Mouse (Mus musculus): Measurements from ENCODE around the gene Hpf1. TPM values are rescaled to one million over a fixed set of nuclear protein-coding genes. Genes with fewer than 3 reads are reported as not detected.

Gene Hpf1
- polyA plus RNA-seq, 1 experiment from 2014 or later, result 42.4 TPM

DNA sequence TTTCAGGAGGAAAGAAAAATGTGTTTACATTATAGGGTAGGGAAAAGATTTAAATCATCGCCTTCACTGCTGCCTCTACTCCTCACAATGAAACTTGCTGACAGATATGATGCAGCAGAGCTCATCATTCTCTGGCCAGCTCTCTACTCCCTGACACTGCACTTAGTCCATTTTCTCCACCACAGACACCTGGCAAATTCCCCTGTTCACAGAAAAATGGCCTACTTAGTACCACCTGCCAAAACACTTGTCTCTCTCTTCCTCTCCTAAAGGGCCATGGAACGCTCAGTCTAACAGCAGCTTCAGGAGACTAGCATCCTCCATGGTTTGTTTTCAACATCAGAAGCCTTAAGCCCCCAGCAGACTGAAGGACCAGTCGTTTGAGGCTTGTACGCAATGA, 61.1 kb downstream of the Hpf1 start:
- Histone ChIP-seq H3K4me2 (replicated peaks; ENCODE audit: low read depth) (no peak overlapping the region), H3K27me3 (replicated peaks; ENCODE audit: control insufficient read depth, insufficient read depth, low read length) (no peaks in the 10 kb centered on the region), H3K9ac (ENCODE audit: low read depth, low read length) (no peak overlapping the region), H3K4me1 (replicated peaks; ENCODE audit: control insufficient read depth, insufficient read depth, low read length) (0 out of 2 replicates have a peak, but pooled peaks cover 4% of the 10 kb centered on the region), H3K4me3 (ENCODE audit: low read depth, low read length) (no peak overlapping the region), H3K27ac (ENCODE audit: low read depth, low read length) (no peak overlapping the region), H3K36me3 (ENCODE audit: control insufficient read depth, insufficient read depth) (no peaks in the 10 kb centered on the region), H3K9me3 (ENCODE audit: control insufficient read depth) (no peaks in the 10 kb centered on the region)
- no peak for TF ChIP-seq CTCF (IDR thresholded peaks at IDR 0.05; ENCODE audit: low read depth)
- ATAC-seq, result no peak
- WGBS, result 67% methylated on average over 4 of the region's 4 CpGs

DNA sequence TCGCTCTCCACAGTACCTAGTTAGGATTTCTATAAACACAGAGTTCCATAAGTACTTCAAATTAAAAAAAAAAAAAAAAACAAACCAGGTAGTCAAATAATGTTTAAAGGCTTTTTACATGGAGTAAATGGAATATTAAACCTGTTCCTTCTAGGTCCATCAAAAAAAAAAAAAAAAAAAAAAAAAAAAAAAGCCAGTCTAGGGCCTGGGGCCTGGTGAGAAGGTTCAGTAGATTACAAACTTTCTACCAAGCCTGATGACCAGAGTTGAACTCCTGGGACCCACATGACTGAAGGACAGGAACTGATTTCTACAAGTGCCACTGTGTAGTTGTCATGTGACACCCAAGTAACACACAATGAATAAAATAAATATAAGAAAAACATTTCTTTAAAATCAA, 61.5 kb downstream of the Hpf1 start:
- no peak for TF ChIP-seq CTCF (IDR thresholded peaks at IDR 0.05; ENCODE audit: low read depth)
- ATAC-seq, result no peak
- 97% methylated on average over 1 of the region's 1 CpGs for whole genome bisulfite sequencing
- Histone ChIP-seq H3K4me1 (replicated peaks; ENCODE audit: control insufficient read depth, insufficient read depth, low read length) (0 out of 2 replicates have a peak, but pooled peaks cover 4% of the 10 kb centered on the region), H3K9me3 (ENCODE audit: control insufficient read depth) (no peaks in the 10 kb centered on the region), H3K9ac (ENCODE audit: low read depth, low read length) (no peak overlapping the region), H3K4me2 (replicated peaks; ENCODE audit: low read depth) (no peak overlapping the region), H3K27me3 (replicated peaks; ENCODE audit: control insufficient read depth, insufficient read depth, low read length) (no peaks in the 10 kb centered on the region), H3K27ac (ENCODE audit: low read depth, low read length) (no peak overlapping the region), H3K36me3 (ENCODE audit: control insufficient read depth, insufficient read depth) (no peaks in the 10 kb centered on the region), H3K4me3 (ENCODE audit: low read depth, low read length) (no peak overlapping the region)

DNA sequence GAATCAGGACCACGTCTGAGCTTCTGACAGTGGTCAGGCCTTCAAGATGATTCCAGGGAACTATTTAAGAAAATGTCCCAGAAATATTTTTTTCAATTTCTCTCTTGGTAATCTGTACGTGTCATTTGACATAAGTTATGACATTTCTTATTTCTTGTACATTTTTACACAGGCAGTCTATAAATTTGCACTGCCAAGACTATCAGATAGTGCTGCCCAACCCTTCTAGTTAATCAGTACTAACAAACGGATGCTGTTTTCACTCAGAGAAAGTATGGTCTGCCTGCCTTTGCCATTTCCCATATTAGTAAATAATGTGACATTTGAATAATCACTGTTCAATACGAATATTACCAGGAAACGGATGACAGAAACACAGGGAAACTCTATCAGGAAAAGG, 62.6 kb downstream of the Hpf1 start:
- peak overlapping the region; percentile 24; the same call in 1 of the 2 replicates for H3K27ac ChIP-seq (ENCODE audit: low read depth, low read length)
- no peak overlapping the region for H3K4me3 ChIP-seq (ENCODE audit: low read depth, low read length)
- WGBS, result 32% methylated on average over 5 of the region's 5 CpGs
- ATAC-seq, result no peak
- H3K9ac ChIP-seq (ENCODE audit: low read depth, low read length), result no peak overlapping the region
- no peaks in the 10 kb centered on the region for H3K36me3 ChIP-seq (ENCODE audit: control insufficient read depth, insufficient read depth)
- H3K4me2 ChIP-seq (replicated peaks; ENCODE audit: low read depth), result no peak overlapping the region
- H3K9me3 ChIP-seq (ENCODE audit: control insufficient read depth), result no peaks in the 10 kb centered on the region
- 0 out of 2 replicates have a peak, but pooled peaks cover 4% of the 10 kb centered on the region for H3K4me1 ChIP-seq (replicated peaks; ENCODE audit: control insufficient read depth, insufficient read depth, low read length)
- TF ChIP-seq CTCF (IDR thresholded peaks at IDR 0.05; ENCODE audit: low read depth), result no peak
- H3K27me3 ChIP-seq (replicated peaks; ENCODE audit: control insufficient read depth, insufficient read depth, low read length), result no peaks in the 10 kb centered on the region

DNA sequence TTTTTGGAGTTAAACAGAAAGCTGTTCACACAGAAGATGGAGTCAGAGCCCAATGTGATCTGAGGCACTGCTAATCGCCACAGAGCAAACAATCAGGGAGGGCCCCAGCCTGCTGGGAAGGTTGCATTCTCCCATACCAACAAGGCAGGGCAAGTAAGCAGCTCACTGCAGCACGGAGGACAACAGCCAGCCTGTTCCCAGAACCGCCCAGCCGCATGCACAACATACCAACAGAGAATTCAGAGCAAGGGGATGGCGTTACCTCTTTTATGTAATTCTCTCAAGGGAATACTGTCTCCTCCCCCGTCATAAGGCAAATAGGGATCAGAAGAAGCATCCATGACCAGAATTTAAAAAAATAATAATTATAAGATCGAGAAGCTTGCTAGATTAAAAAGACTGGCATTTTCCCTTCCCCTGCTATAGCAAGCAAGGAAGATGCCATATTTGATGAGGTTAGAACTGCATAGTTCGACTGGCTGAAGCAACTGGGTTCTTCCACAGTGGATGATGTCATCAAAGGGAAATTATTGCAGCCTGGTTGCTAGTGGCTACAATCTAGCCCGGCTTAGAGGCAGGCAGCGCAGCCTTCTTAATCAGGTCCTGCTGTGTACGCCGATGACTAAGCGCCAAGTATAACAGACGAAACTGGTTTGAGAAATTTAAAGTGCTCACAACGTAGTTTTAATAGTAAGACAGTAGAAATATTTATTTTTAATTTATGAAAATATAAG, 64.2 kb downstream of the Hpf1 start:
- H3K4me2 ChIP-seq (replicated peaks; ENCODE audit: low read depth), result peak overlapping the region; percentile 57
- no peaks in the 10 kb centered on the region for H3K27me3 ChIP-seq (replicated peaks; ENCODE audit: control insufficient read depth, insufficient read depth, low read length)
- H3K9me3 ChIP-seq (ENCODE audit: control insufficient read depth), result no peaks in the 10 kb centered on the region
- H3K9ac ChIP-seq (ENCODE audit: low read depth, low read length), result no peak overlapping the region
- 4% methylated on average over 15 of the region's 15 CpGs for WGBS
- no peak for TF ChIP-seq CTCF (IDR thresholded peaks at IDR 0.05; ENCODE audit: low read depth)
- peak; percentile 87 for ATAC-seq
- peak overlapping the region; percentile 15 for H3K27ac ChIP-seq (ENCODE audit: low read depth, low read length)
- H3K36me3 ChIP-seq (ENCODE audit: control insufficient read depth, insufficient read depth), result no peaks in the 10 kb centered on the region
- H3K4me1 ChIP-seq (replicated peaks; ENCODE audit: control insufficient read depth, insufficient read depth, low read length), result 0 out of 2 replicates have a peak, but pooled peaks cover 4% of the 10 kb centered on the region
- peak overlapping the region; percentile 27; the same call in 1 of the 2 replicates for H3K4me3 ChIP-seq (ENCODE audit: low read depth, low read length)

DNA sequence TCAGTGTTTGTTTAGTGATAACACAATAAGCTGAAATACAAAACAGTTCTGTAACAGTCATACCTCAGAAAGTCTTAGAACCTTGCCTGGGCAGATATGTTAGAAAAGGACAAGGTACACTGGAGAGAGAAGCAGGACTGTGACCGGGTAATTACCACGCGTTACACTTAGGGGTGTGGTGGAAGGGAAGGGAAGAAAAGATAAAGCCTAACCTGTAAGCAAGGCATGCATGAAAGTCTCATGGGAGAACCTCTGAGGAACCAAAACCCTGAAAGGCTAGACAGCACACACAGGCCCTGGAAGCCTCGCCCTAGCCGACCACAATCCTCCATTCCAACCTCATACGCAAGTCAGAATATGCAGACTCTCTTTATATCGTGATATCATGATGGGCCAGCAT, 66.6 kb downstream of the Hpf1 start:
- peak; percentile 78 for ATAC-seq
- no peak for TF ChIP-seq CTCF (IDR thresholded peaks at IDR 0.05; ENCODE audit: low read depth)
- Histone ChIP-seq H3K4me3 (ENCODE audit: low read depth, low read length) (no peak overlapping the region), H3K27ac (ENCODE audit: low read depth, low read length) (peak overlapping the region; percentile 23), H3K27me3 (replicated peaks; ENCODE audit: control insufficient read depth, insufficient read depth, low read length) (no peaks in the 10 kb centered on the region), H3K36me3 (ENCODE audit: control insufficient read depth, insufficient read depth) (no peaks in the 10 kb centered on the region), H3K4me1 (replicated peaks; ENCODE audit: control insufficient read depth, insufficient read depth, low read length) (no peaks in the 10 kb centered on the region), H3K4me2 (replicated peaks; ENCODE audit: low read depth) (peak overlapping the region; percentile 25; the same call in 1 of the 2 replicates), H3K9ac (ENCODE audit: low read depth, low read length) (no peak overlapping the region), H3K9me3 (ENCODE audit: control insufficient read depth) (no peaks in the 10 kb centered on the region)
- 58% methylated on average over 7 of the region's 7 CpGs for whole genome bisulfite sequencing

Other genes with a start within 250 kb of the Hpf1 start
- gene Clcn3, start 92.9 kb downstream of the Hpf1 start, polyA plus RNA-seq (2015; fragmentation: Nextera tagmentation; extraction: Ambion mirVana), result 22.2 and 24.2 TPM in 2 replicates
- gene Nek1, start 102.8 kb downstream of the Hpf1 start, polyA plus RNA-seq (2015; fragmentation: Nextera tagmentation; extraction: Ambion mirVana), result 5.0 and 5.5 TPM in 2 replicates

Data from intestine, postnatal 0 days (tissue).